Mouse (Mus musculus) kidney, postnatal 36 days (tissue): ENCODE data around the gene Eapp.
"Not testable (repeated sequence)": the region's sequence is repeated elsewhere in the genome, so short reads cannot be mapped to it uniquely, and the experiment has no call there.

Experiments used
- DNase-seq, 2 experiments: peaks; one replicate each; pipeline ENCODE4 v3.0.0; 2021 to 2022; ENCODE audit warnings: mixed read lengths in 2 of 2

The Eapp gene

DNA sequence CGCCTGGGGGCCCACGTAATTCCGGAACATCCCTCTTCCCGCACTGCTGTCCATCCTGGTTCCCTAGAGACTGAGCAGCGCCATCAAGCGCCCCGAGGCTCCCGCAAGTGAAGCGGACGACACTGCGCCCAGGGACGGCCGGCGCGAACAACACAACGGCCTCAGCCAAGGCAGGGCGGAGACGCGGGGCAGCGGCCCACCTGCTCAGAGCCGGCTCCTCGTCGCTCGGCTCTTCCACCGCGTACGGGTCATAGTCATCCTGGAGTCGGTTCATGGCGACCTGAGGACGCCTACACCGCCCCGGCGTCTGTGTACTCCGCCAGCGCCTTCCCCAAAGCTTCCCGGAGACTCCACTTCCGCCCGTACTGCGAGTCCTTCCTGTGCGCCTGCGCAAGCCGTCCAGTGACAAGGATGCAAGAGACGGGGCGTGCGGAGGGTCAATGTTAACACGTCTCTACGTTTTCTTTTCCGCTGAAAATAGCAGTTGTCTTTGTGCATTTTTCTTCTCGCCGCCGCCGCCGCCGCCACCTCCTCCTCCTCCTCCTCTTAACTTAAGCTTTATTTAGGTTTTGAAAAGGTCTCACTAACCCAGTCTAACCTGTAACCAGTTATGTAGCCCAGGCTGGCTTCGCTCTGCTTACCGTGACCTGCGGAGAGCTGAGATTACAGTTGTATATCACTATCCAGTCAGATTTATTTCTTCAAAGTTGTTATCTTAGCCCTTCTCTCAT is at the start of gene Eapp:
TSS of gene Eapp (minus strand) at position 387 of the 731 bp plus-strand sequence.
- DNase-seq: peak; percentile 97 to 98

DNA sequence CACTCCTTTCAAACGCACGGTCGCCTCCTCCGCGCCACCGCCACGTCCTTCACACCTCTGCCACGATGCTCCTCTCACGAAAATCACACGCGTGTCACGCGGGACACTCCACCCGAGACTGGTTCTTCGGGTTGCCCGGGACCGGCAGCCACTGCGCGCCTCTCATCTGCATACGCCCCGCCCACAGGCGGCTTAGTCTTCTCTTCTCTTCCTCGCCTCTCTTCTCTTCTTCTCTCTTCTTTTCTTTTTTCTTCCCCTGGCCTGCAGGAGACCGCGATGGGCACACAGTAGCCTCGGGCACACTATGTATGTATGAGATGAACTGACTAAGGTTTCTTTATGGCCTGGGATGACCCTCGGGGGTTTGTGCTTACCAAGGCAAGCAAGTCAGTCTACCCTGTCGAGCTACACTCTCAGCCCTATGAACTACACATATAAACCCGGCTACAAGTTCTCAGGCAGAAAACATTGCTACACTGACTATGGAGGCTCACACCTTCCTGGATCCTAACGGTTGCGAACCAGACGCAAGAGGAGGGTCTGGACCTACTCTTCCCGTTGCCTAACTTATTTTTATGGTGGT is 43.1 kb upstream of the Eapp start:
- DNase-seq: not testable (repeated sequence)

DNA sequence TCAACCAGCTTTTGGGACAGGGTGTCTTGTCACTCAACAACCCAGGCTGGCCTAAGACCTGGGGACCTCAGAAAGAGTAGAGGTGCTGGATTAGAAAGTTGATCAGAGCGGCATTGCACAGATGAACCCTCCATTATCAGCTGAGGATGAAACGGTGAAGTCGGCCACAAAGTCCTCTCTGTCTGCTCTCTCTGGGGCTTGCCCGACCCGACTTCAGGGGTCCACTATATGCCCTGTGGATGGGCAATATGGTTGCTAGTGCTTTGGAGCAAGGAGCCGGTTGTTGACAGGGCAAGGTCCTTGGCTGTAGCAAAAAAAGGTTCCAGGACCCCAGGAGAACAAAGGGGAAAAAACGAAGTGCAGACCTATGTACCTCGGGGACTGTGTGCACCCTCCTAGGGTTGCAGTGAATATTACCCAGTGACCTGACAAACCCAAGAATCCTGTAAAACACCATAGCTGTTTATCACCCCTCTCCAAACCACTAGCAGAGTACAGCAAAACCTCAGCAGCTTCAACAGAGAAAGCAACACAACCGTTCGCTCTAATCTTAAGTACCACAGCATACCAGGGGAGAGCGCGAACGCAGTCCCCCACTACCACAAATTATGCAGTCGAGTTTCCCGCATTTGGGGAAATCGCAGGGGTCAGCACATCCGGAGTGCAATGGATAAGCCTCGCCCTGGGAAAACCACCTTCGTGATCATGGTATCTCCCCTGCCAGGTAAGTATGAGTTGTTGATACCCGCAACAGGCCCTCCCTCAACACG is 42.4 kb upstream of the Eapp start:
- DNase-seq: not testable (repeated sequence)

DNA sequence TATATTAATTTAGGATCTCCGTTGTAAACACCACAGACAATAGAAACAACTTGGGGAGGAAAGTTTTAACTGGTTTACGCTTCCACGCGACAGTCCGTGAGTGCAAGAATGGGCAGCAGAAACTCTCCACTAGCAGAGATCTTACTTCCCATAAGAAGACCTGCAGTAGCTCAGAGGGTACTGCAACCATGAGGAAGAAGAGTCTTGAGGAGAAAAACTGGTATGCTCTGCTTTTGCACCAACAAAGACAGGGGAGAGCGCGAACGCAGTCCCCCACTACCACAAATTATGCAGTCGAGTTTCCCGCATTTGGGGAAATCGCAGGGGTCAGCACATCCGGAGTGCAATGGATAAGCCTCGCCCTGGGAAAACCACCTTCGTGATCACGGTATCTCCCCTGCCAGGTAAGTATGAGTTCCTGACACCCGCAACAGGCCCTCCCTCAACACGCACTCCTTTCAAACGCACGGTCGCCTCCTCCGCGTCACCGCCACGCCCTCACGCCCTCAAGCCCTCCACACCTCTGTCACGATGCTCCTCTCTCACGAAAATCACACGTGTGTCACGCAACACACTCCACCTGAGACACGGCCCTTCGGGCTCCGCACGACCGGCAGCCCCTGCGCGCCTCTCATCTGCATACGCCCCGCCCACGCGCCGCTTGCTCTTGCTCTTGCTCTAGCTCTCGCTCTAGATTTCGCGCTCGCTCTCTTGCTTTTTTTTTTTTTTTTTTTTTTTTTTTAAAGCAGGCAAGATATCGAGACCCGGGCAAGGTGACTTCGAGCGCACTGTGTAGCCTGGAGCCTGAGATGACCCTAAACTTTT is 38.8 kb upstream of the Eapp start:
- DNase-seq: peak; percentile 41 to 57

DNA sequence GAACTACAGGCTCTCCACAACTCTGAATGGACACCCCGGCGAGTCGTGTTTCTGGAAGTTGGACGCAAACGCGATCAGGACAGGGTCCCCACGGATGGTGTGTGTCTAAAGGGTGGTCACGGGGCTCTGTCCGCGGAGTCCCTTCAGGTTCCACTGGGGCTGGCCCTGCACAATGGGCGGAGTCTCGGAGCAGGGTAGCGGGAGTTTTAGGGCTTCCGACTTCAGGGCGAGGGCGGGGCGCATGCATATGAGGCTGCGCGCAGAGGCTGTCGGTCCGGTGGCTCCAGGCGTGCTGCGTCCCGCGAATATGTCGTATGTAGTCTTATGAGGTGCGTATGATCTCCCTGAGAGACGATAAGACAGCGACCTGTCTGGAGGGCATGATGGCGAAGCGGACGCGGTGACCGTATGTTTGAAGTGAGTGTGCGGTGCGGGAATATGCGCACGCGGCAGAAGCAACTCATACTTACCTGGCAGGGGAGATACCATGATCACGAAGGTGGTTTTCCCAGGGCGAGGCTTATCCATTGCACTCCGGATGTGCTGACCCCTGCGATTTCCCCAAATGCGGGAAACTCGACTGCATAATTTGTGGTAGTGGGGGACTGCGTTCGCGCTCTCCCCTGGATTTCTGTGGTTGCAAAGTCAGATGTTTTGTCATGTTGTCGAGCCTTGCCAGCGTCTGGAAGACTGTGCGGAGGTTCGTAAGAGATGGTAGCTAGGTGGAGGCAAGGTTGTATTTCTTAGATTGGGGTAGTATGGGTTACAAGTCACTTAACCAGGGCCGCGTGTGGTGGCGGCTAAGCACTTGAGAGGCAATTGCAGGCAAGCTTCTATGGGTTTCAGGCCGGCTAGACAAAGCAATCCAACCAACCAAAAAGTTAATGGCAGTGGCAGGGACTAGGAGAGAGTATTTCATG is 33.7 kb upstream of the Eapp start:
- not testable (repeated sequence) for DNase-seq

DNA sequence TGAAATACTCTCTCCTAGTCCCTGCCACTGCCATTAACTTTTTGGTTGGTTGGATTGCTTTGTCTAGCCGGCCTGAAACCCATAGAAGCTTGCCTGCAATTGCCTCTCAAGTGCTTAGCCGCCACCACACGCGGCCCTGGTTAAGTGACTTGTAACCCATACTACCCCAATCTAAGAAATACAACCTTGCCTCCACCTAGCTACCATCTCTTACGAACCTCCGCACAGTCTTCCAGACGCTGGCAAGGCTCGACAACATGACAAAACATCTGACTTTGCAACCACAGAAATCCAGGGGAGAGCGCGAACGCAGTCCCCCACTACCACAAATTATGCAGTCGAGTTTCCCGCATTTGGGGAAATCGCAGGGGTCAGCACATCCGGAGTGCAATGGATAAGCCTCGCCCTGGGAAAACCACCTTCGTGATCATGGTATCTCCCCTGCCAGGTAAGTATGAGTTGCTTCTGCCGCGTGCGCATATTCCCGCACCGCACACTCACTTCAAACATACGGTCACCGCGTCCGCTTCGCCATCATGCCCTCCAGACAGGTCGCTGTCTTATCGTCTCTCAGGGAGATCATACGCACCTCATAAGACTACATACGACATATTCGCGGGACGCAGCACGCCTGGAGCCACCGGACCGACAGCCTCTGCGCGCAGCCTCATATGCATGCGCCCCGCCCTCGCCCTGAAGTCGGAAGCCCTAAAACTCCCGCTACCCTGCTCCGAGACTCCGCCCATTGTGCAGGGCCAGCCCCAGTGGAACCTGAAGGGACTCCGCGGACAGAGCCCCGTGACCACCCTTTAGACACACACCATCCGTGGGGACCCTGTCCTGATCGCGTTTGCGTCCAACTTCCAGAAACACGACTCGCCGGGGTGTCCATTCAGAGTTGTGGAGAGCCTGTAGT is 23.4 kb upstream of the Eapp start:
- DNase-seq: not testable (repeated sequence)

DNA sequence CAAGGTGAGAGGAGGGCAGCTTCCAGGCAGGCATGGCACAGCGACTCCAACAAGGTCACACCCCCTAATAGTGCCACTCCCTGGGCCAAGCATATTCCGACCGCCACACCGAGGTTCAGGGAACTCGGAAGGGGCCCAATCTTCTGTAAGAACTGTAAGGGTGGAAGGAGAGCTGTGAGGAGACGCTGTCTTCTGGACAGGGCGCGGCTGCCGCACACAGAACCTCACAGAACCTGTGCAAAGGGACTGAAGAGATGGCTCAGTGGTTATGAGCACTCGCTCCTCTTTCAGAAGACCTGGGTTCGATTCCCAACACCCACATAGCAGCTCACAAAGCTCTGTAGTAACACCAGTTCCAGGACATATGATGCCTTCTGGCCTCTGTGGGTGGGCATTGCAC is 21.8 kb upstream of the Eapp start:
- DNase-seq: not testable (repeated sequence)

DNA sequence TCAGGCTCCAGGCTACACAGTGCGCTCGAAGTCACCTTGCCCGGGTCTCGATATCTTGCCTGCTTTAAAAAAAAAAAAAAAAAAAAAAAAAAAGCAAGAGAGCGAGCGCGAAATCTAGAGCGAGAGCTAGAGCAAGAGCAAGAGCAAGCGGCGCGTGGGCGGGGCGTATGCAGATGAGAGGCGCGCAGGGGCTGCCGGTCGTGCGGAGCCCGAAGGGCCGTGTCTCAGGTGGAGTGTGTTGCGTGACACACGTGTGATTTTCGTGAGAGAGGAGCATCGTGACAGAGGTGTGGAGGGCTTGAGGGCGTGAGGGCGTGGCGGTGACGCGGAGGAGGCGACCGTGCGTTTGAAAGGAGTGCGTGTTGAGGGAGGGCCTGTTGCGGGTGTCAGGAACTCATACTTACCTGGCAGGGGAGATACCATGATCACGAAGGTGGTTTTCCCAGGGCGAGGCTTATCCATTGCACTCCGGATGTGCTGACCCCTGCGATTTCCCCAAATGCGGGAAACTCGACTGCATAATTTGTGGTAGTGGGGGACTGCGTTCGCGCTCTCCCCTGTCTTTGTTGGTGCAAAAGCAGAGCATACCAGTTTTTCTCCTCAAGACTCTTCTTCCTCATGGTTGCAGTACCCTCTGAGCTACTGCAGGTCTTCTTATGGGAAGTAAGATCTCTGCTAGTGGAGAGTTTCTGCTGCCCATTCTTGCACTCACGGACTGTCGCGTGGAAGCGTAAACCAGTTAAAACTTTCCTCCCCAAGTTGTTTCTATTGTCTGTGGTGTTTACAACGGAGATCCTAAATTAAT is 18.3 kb upstream of the Eapp start:
- peak; percentile 54 to 59 for DNase-seq

DNA sequence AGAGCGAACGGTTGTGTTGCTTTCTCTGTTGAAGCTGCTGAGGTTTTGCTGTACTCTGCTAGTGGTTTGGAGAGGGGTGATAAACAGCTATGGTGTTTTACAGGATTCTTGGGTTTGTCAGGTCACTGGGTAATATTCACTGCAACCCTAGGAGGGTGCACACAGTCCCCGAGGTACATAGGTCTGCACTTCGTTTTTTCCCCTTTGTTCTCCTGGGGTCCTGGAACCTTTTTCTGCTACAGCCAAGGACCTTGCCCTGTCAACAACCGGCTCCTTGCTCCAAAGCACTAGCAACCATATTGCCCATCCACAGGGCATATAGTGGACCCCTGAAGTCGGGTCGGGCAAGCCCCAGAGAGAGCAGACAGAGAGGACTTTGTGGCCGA is 14.8 kb upstream of the Eapp start:
- DNase-seq: not testable (repeated sequence)

DNA sequence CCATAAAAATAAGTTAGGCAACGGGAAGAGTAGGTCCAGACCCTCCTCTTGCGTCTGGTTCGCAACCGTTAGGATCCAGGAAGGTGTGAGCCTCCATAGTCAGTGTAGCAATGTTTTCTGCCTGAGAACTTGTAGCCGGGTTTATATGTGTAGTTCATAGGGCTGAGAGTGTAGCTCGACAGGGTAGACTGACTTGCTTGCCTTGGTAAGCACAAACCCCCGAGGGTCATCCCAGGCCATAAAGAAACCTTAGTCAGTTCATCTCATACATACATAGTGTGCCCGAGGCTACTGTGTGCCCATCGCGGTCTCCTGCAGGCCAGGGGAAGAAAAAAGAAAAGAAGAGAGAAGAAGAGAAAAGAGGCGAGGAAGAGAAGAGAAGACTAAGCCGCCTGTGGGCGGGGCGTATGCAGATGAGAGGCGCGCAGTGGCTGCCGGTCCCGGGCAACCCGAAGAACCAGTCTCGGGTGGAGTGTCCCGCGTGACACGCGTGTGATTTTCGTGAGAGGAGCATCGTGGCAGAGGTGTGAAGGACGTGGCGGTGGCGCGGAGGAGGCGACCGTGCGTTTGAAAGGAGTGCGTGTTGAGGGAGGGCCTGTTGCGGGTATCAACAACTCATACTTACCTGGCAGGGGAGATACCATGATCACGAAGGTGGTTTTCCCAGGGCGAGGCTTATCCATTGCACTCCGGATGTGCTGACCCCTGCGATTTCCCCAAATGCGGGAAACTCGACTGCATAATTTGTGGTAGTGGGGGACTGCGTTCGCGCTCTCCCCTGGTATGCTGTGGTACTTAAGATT is 14.2 kb upstream of the Eapp start:
- DNase-seq: not testable (repeated sequence)

DNA sequence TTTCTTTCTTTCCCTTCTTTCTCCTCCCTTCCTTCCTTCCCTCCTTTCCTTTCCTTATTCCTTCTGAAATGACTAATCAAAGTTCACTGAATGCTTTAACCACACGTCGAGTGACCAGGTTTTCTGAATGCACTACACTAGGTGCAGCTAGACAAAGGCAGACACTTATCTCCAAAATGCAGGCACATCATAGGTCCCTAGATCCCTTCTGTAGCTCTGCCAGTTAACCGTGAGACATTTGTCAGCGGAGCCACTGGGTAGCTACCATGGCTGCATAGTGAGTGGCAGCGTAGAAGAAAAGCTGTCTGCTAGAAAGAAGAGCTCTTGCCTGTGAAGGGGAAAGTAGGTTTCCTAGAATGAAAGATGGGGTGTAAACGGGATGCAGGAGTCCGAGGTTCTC is 3.7 kb upstream of the Eapp start:
- DNase-seq: no peak

DNA sequence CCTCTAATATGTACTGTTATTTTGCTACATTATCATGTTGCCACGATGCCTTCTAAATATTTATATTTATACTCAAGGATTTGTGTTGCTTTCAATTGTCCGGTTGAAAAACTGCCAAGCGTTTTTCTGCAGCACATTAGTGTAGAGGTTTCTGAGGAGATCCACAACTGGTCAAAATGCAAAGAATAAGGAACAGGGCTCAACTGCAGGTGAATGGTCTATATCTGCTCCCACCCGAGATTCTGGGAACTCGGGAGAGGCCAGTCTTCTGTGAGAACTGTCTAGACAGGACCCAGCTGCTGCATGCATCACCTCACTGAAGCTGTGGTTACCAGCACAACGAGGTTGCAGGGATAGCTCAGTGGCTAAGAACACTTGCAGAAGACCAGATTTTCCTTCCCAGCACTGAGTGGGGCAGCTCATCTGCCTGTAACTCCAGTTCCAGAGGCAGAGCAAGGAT is 2.1 kb upstream of the Eapp start:
- no peak for DNase-seq

DNA sequence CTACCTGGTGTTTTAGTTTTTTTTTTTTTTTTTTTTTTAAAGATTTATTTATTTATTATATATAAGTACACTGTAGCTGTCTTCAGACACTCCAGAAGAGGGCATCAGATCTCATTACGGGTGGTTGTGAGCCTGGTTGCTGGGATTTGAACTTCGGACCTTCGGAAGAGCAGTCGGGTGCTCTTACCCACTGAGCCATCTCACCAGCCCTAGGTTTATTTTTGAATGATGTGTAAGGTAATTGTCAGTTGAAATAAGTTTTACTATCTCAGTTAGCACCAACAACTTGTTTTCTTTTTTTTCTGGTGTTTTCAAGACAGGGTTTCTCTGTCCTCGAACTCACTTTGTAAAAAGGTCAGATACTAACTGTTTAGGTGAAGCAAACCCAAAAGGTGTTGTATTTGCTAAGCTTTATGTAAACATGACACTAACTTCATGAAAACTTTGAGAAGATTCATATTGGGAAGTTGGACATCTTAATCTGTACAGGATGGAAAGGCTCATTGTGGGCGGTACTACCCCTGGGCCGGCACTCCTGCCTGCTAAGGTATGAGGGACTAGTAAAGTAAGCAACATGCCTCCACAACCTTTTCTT is 1.4 kb upstream of the Eapp start:
- peak; percentile 14 to 24 for DNase-seq

DNA sequence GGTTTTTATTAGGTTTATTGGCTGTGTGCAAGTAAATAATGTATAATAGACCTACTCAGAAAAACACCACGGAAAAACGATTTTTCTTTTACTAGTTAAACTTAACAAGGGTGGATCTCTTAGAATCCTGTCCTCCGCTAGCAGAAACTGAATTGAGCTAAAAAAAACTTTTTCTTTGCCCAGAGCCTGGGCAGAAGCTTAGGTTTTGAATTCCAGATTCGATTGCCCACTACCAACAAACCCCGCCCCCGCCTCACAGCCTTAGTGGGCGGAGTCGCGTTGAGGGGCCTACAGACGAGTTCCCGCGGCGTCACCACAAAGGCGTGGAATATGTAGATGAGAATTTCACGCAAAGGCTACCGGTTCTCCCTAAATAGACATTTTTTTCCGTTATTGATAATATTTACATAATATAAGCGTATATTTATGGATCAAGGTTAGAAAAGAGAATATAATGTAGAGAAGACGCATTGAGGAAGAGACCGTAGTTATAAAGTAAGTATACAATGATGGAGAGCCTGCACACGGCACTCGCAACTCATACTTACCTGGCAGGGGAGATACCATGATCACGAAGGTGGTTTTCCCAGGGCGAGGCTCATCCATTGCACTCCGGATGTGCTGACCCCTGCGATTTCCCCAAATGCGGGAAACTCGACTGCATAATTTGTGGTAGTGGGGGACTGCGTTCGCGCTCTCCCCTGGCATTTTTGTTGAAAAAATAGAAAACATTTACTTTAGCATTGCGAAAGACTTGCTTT is 725 bp upstream of the Eapp start:
- peak; percentile 97 to 98 for DNase-seq

DNA sequence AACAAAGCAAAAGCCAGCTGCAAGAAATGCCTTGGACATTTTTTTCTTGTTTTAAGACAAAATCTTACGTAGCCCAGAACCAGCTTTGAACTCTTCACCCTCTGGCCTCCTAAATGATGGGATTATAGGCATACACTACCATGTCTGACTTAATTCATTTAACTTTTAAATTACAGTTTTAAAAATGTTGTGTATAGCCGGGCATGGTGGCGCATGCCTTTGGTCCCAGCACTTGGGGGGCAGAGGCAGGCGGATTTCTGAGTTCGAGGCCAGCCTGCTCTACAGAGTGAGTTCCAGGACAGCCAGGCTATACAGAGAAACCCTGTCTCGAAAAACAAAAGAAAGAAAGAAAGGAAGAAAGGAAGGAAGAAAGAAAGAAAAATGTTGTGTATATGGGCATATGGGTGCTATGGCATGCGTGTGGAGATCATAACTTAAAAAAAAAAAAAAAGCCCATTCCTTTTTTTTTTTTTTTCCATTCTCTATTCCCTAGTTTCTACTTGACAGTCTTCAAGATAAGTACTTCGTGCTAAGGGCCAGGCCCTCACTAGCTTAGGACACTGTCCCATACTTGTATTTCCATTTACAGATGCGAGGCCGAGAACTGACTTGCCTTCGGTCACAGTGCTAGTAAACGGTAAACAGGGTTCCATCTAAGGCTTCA is 718 bp downstream of the Eapp start:
- no peak for DNase-seq

DNA sequence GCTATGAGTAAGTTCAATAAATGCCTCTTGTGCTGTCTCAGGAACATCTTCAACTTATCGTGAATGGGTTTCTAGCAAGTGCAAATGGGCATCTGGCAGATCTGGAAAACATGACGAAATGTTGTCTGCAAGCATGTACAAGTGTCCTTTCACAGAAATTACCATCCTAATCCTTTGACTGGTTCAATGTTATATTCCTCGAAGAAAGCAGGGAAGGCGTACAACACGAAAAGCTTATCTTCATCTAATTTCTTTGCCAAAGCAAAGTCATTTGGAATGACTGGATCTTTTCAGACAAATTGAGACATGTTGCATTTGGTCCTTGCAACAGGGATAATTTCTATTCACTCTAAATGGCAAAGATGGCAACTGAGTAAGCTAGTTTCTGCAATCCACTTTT is 6.6 kb downstream of the Eapp start:
- no peak for DNase-seq

DNA sequence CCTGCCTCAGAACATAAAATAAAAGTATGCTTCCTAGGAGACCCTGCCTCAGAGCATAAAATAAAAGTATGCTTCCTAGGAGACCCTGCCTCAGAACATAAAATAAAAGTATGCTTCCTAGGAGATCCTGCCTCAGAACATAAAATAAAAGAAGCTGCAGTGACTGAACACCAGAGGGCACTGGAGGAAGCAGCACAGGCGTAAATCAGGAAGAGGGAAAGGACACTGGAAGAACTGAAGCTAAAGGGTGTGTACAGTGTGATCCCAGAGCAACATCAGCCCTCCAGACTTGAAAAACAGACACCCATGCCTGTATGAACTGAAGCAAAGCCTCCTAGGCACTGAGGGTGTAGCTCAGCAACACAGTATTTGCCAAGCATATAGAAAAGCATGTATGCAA is 12.5 kb downstream of the Eapp start:
- peak in 1 of 2 experiments; percentile 18 for DNase-seq
